Mouse (Mus musculus): ENCODE measurements around the gene Tmem19. TPM values are rescaled to one million over a fixed set of nuclear protein-coding genes. Genes with fewer than 3 reads are reported as not detected.
"Not testable (repeated sequence)": the region's sequence is repeated elsewhere in the genome, so short reads cannot be mapped to it uniquely, and the experiment has no call there.

The Tmem19 gene
- polyA plus RNA-seq, 1 experiment from 2014 or later = 31.1 TPM

DNA sequence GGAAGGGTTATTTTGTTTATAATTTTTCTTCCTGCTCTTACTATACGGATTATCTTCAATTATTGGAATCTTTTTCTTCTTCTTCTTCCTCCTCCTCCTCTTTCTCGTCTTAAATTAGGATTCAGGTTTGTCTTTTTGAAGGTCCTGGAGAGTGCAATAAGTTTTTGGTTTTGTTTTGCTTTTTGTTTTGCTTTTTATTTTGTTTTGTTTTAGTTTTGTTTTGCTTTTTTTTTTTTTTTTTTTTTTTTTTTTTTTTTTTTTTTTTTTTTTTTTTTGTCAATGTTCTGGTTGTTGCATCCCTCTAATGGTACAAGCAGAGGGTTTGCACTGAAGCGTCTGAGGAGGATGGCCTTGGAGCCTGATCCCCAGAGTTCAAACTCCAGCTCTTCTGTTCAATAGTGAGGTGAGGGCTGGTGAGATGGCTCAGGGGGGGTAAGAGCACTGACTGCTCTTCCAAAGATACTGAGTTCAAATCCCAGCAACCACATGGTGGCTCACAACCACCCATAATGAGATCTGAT, 33.2 kb downstream of the Tmem19 start:
- ATAC-seq (no peak), DNase-seq (ENCODE audit: low spot score) (no peak)
- Histone ChIP-seq H3K4me1 (ENCODE audit: insufficient read depth, low read depth, low read length) (no peaks in the 10 kb centered on the region), H3K4me3 (ENCODE audit: low read depth, low read length) (no peak overlapping the region), H3K36me3 (ENCODE audit: insufficient read depth, low read length) (no peaks in the 10 kb centered on the region), H3K27me3 (replicated peaks; ENCODE audit: insufficient read depth, low read length) (no peaks in the 10 kb centered on the region), H3K9ac (replicated peaks; ENCODE audit: low read depth) (no peak overlapping the region), H3K27ac (ENCODE audit: low read length) (no peak overlapping the region), H3K9me3 (ENCODE audit: low read length) (no peaks in the 10 kb centered on the region), H3K4me2 (replicated peaks; ENCODE audit: low read depth, low read length) (no peak overlapping the region)
- 70% methylated on average over 3 of the region's 3 CpGs for WGBS
- TF ChIP-seq CTCF (IDR thresholded peaks at IDR 0.05) = no peak
- TF ChIP-seq EP300 (IDR thresholded peaks at IDR 0.05) = no peak

DNA sequence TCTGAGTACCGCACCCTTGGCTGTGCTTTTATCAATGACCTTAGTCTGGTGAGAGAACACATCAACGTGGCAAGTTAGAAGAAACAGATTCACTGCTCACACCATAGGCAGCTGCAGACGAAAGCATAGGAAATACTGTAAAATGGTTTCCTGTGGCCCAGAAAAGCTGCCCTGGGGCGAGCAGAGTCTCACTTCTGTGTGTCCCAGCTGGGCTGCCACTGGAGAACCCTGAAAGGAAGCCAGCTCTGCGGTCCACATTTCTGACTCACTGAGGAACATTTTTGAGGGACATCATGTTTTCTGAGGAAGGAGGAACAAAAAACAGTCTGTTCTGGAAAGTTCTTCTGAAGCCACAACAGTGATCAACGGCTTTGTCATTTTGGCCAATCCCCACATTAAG, 33.8 kb downstream of the Tmem19 start:
- DNase-seq (ENCODE audit: low spot score) (peak; percentile 33), ATAC-seq (peak; percentile 33; the same call in 1 of the 2 replicates)
- Histone ChIP-seq H3K9me3 (ENCODE audit: low read length) (no peaks in the 10 kb centered on the region), H3K4me1 (ENCODE audit: insufficient read depth, low read depth, low read length) (no peaks in the 10 kb centered on the region), H3K9ac (replicated peaks; ENCODE audit: low read depth) (no peak overlapping the region), H3K27ac (ENCODE audit: low read length) (no peak overlapping the region), H3K36me3 (ENCODE audit: insufficient read depth, low read length) (no peaks in the 10 kb centered on the region), H3K4me3 (ENCODE audit: low read depth, low read length) (no peak overlapping the region), H3K27me3 (replicated peaks; ENCODE audit: insufficient read depth, low read length) (no peaks in the 10 kb centered on the region), H3K4me2 (replicated peaks; ENCODE audit: low read depth, low read length) (no peak overlapping the region)
- 62% methylated on average over 6 of the region's 6 CpGs for WGBS
- TF ChIP-seq CTCF (IDR thresholded peaks at IDR 0.05) (no peak), EP300 (IDR thresholded peaks at IDR 0.05) (peak; percentile 58)

DNA sequence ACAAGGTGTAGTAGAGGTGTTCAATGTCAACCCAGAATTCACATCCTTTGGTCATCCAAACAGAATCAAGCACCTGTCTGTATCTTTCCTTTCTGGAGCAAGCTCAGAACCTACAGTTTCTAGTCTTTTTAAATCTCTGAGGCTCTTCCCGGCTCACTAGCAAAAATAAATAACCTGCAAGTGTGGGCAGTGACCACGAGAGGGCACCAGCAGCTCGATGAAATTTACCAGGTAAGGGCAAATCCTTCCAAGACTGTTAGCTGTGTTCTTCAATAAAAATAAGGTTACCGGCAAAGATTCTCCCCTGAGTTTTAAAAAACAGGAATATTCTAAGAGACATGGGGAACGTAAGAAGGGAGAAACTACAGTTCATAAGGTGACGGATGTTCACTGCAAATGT, 39.0 kb downstream of the Tmem19 start:
- Histone ChIP-seq H3K36me3 (ENCODE audit: insufficient read depth, low read length) (no peaks in the 10 kb centered on the region), H3K9ac (replicated peaks; ENCODE audit: low read depth) (no peak overlapping the region), H3K4me1 (ENCODE audit: insufficient read depth, low read depth, low read length) (no peaks in the 10 kb centered on the region), H3K27me3 (replicated peaks; ENCODE audit: insufficient read depth, low read length) (no peaks in the 10 kb centered on the region), H3K27ac (ENCODE audit: low read length) (no peak overlapping the region), H3K9me3 (ENCODE audit: low read length) (no peaks in the 10 kb centered on the region), H3K4me2 (replicated peaks; ENCODE audit: low read depth, low read length) (no peak overlapping the region), H3K4me3 (ENCODE audit: low read depth, low read length) (no peak overlapping the region)
- 10% methylated on average over 6 of the region's 6 CpGs for WGBS
- TF ChIP-seq EP300 (IDR thresholded peaks at IDR 0.05) (no peak), CTCF (IDR thresholded peaks at IDR 0.05) (peak; percentile 84)
- DNase-seq (ENCODE audit: low spot score) (peak; percentile 81), ATAC-seq (peak; percentile 28; the same call in 1 of the 2 replicates)

DNA sequence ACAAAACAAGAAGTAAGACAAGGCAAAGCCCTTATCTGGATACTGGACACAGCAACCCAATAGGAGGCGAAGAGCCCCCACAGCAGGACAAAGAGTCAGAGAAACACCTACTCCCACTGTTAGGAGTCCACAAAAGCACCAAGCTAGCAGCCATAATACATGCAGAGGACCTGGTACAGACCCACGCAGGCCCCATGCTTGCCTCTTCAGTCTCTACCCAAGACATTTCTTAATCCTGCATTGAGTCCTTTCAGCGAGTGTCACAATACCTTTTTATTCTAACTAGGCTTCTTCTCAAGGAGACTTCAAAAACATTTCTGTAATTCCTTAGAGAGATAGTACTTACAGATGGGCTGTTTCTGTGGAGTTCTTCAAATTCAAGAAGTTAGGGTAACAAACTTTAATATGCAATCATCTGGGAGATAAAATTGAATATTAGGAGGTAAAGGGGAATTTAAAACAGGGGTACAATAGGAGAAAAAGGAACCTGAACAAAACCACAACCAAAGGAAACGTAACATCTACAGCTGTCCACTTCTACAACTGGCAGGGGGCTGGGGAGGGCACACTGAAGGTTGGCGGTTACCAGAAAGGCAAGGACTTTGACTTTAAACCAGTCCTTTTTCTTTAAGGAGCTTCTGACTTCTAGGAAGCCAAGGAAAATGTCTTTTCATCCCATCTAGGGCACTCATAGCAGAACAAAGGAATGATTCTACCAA, 40.8 kb downstream of the Tmem19 start:
- H3K36me3 ChIP-seq (ENCODE audit: insufficient read depth, low read length) = no peaks in the 10 kb centered on the region
- H3K9ac ChIP-seq (replicated peaks; ENCODE audit: low read depth) = no peak overlapping the region
- H3K27me3 ChIP-seq (replicated peaks; ENCODE audit: insufficient read depth, low read length) = no peaks in the 10 kb centered on the region
- 67% methylated on average over 5 of the region's 5 CpGs for WGBS
- no peak for ATAC-seq
- H3K9me3 ChIP-seq (ENCODE audit: low read length) = no peaks in the 10 kb centered on the region
- TF ChIP-seq CTCF (IDR thresholded peaks at IDR 0.05) (no peak), EP300 (IDR thresholded peaks at IDR 0.05) (no peak)
- DNase-seq (ENCODE audit: low spot score) = no peak
- H3K4me1 ChIP-seq (ENCODE audit: insufficient read depth, low read depth, low read length) = no peaks in the 10 kb centered on the region; the same call in 1 of the 2 replicates
- H3K4me3 ChIP-seq (ENCODE audit: low read depth, low read length) = no peak overlapping the region
- no peak overlapping the region for H3K27ac ChIP-seq (ENCODE audit: low read length)
- no peak overlapping the region for H3K4me2 ChIP-seq (replicated peaks; ENCODE audit: low read depth, low read length)

DNA sequence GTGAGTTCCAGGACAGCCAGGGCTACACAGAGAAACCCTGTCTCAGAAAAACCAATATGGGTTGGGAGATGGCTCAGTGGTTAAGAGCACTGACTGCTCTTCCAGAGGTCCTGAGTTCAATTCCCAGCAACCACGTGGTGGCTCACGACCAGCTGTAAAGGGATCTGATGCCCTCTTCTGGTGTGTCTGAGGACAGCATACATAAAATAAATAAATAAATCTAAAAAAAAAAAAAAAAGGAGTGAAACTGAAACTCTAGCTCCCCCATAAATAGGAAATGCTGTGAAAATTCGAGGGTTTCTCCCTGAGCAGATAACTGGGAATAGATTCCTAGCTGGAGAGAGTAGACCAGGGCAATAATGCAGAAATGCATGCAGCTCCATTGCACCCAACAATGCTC, 43.9 kb downstream of the Tmem19 start:
- H3K4me2 ChIP-seq (replicated peaks; ENCODE audit: low read depth, low read length); H3K4me1 ChIP-seq (ENCODE audit: insufficient read depth, low read depth, low read length); H3K27ac ChIP-seq (ENCODE audit: low read length); H3K4me3 ChIP-seq (ENCODE audit: low read depth, low read length); ATAC-seq; H3K27me3 ChIP-seq (replicated peaks; ENCODE audit: insufficient read depth, low read length); H3K36me3 ChIP-seq (ENCODE audit: insufficient read depth, low read length); DNase-seq (ENCODE audit: low spot score); H3K9ac ChIP-seq (replicated peaks; ENCODE audit: low read depth); H3K9me3 ChIP-seq (ENCODE audit: low read length): not testable (repeated sequence)
- 59% methylated on average over 3 of the region's 3 CpGs for WGBS

DNA sequence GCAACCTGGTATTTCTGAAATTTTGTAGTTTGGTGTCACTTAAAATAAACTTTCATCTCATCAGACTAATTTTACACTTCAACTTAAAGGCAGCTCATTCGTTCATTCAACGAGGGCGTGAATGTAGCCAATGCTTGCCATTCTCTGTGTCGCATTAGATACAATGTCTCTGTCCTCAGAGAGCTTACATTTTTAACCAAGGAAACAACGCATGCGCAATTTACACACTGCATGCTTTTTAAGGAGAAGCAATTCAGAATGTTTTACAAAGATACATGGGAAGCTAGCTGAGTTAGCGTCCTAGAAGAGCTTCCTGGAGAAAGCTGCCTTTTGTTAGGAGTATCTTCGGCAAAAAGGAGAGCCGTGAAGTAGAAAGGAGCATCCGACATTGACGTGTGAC, 46.0 kb downstream of the Tmem19 start:
- peak overlapping the region; percentile 98 for H3K27ac ChIP-seq (ENCODE audit: low read length)
- H3K27me3 ChIP-seq (replicated peaks; ENCODE audit: insufficient read depth, low read length) = no peaks in the 10 kb centered on the region
- DNase-seq (ENCODE audit: low spot score) = no peak
- no peak for TF ChIP-seq CTCF (IDR thresholded peaks at IDR 0.05)
- TF ChIP-seq EP300 (IDR thresholded peaks at IDR 0.05) = no peak
- no peaks in the 10 kb centered on the region for H3K9me3 ChIP-seq (ENCODE audit: low read length)
- no peak overlapping the region for H3K9ac ChIP-seq (replicated peaks; ENCODE audit: low read depth)
- H3K4me2 ChIP-seq (replicated peaks; ENCODE audit: low read depth, low read length) = peak overlapping the region; percentile 76
- ATAC-seq = no peak
- H3K4me3 ChIP-seq (ENCODE audit: low read depth, low read length) = peak overlapping the region; percentile 92; the same call in 1 of the 2 replicates
- H3K4me1 ChIP-seq (ENCODE audit: insufficient read depth, low read depth, low read length) = peaks cover 15% of the 10 kb centered on the region; the same call in 1 of the 2 replicates
- no peaks in the 10 kb centered on the region for H3K36me3 ChIP-seq (ENCODE audit: insufficient read depth, low read length)
- 48% methylated on average over 11 of the region's 11 CpGs for WGBS

Measured in lung, postnatal 0 days (tissue).